Mouse (Mus musculus) cerebellum, adult 18-20 months (tissue): Measurements from ENCODE around the gene 4930415O20Rik.

Experiments used
- DNase-seq, 2 experiments: peaks; one replicate each; pipeline ENCODE4 v3.0.0; 2021

The 4930415O20Rik gene

GRCm38 (mm10) chr15:98570873-98571538 is at the start of gene 4930415O20Rik, which contains the start of gene Ccnt1:
TSS of gene 4930415O20Rik (plus strand) at chr15:98571004.
TSS of gene Ccnt1 (minus strand) at chr15:98570923.
- DNase-seq: no peak

- DNase-seq: no peak
Measured at GRCm38 (mm10) chr15:98521245-98521644, 49.6 kb upstream of the 4930415O20Rik start.

GRCm38 (mm10) chr15:98526057-98526456 is 44.7 kb upstream of the 4930415O20Rik start:
- DNase-seq: no peak

GRCm38 (mm10) chr15:98527056-98527771 is 43.6 kb upstream of the 4930415O20Rik start:
- no peak for DNase-seq

- no peak for DNase-seq
Measured at GRCm38 (mm10) chr15:98528066-98528563, 42.7 kb upstream of the 4930415O20Rik start.

- DNase-seq: no peak
Measured at GRCm38 (mm10) chr15:98532281-98532680, 38.5 kb upstream of the 4930415O20Rik start.

GRCm38 (mm10) chr15:98533035-98533531 is 37.7 kb upstream of the 4930415O20Rik start:
- no peak for DNase-seq

- peak; percentile 97 to 99 for DNase-seq
Measured at GRCm38 (mm10) chr15:98533881-98534627, 36.8 kb upstream of the 4930415O20Rik start, which contains the start of gene Kansl2. TSS of gene Kansl2 (minus strand) at chr15:98534264.

- DNase-seq: no peak
Measured at GRCm38 (mm10) chr15:98535921-98536320, 34.9 kb upstream of the 4930415O20Rik start.

- no peak for DNase-seq
Measured at GRCm38 (mm10) chr15:98536828-98537510, 33.8 kb upstream of the 4930415O20Rik start.

- no peak for DNase-seq
Measured at GRCm38 (mm10) chr15:98537923-98538322, 32.9 kb upstream of the 4930415O20Rik start.

- DNase-seq: no peak
Measured at GRCm38 (mm10) chr15:98541064-98541463, 29.7 kb upstream of the 4930415O20Rik start.

- no peak for DNase-seq
Measured at GRCm38 (mm10) chr15:98543341-98543740, 27.5 kb upstream of the 4930415O20Rik start.

- DNase-seq: no peak
Measured at GRCm38 (mm10) chr15:98545151-98545550, 25.7 kb upstream of the 4930415O20Rik start.

GRCm38 (mm10) chr15:98546843-98547242 is 24.0 kb upstream of the 4930415O20Rik start:
- DNase-seq: no peak

- DNase-seq: no peak
Measured at GRCm38 (mm10) chr15:98552758-98553157, 18.0 kb upstream of the 4930415O20Rik start.

GRCm38 (mm10) chr15:98555881-98556280 is 14.9 kb upstream of the 4930415O20Rik start:
- DNase-seq: no peak

- peak in 1 of 2 experiments; percentile 30 for DNase-seq
Measured at GRCm38 (mm10) chr15:98557186-98557585, 13.6 kb upstream of the 4930415O20Rik start.

GRCm38 (mm10) chr15:98566973-98567277 is 3.9 kb upstream of the 4930415O20Rik start:
- no peak for DNase-seq

GRCm38 (mm10) chr15:98567278-98568134 is 3.3 kb upstream of the 4930415O20Rik start:
- peak; percentile 99 to 100 for DNase-seq

GRCm38 (mm10) chr15:98568256-98569033 is 2.4 kb upstream of the 4930415O20Rik start:
- DNase-seq: peak in 1 of 2 experiments; percentile 24
